Mouse (Mus musculus) limb, embryonic 10.5 days (tissue): ENCODE data around the gene Slc13a3. TPM values are rescaled to one million over a fixed set of nuclear protein-coding genes. Genes with fewer than 3 reads are reported as not detected.

Experiments
- DNase-seq: peaks from one replicate; pipeline ENCODE4 v3.0.0-alpha.2; 2017; ENCODE audit warnings: low spot score
- H3K27ac ChIP-seq: fragments of 300-500 bp; sonication (generic); 2 replicates; pipeline ENCODE4 v1.5.1; 2016; ENCODE audit warnings: mild to moderate bottlenecking
- H3K27me3 ChIP-seq: fragments of 300-500 bp; sonication (generic); 2 replicates; pipeline ENCODE4 v1.6.1; 2016; ENCODE audit warnings: low read depth, mild to moderate bottlenecking; ENCODE audit not compliant: poor library complexity, severe bottlenecking
- H3K36me3 ChIP-seq: fragments of 300-500 bp; sonication (generic); 2 replicates; pipeline ENCODE4 v1.6.1; 2016; ENCODE audit warnings: mild to moderate bottlenecking, moderate library complexity
- H3K4me1 ChIP-seq: fragments of 300-500 bp; sonication (generic); 2 replicates; pipeline ENCODE4 v1.6.1; 2016
- H3K4me3 ChIP-seq: fragments of 300-500 bp; sonication (generic); 2 replicates; pipeline ENCODE4 v1.5.1; 2016; ENCODE audit warnings: mild to moderate bottlenecking, moderate library complexity
- H3K9me3 ChIP-seq: fragments of 300-500 bp; sonication (generic); replicated peaks from 2 replicates; pipeline ENCODE4 v1.6.1; 2016; ENCODE audit warnings: mild to moderate bottlenecking
- WGBS: fragments of 180-500 bp; shearing (Covaris S2); methylation state at CpG from one replicate; pipeline ENCODE4 v1.1.7; 2016; 5-methylcytosine and 5-hydroxymethylcytosine counted together
- polyA plus RNA-seq: library from polyadenylated mRNA; unstranded; fragments of >200 nt; fragmentation: Nextera tagmentation; extraction: Ambion mirVana; gene quantifications from 2 replicates; pipeline ENCODE4 v1.2.1, GENCODE M21; 2016

Slc13a3 gene
- polyA plus RNA-seq, 1 experiment from 2014 or later, result not detected

DNA sequence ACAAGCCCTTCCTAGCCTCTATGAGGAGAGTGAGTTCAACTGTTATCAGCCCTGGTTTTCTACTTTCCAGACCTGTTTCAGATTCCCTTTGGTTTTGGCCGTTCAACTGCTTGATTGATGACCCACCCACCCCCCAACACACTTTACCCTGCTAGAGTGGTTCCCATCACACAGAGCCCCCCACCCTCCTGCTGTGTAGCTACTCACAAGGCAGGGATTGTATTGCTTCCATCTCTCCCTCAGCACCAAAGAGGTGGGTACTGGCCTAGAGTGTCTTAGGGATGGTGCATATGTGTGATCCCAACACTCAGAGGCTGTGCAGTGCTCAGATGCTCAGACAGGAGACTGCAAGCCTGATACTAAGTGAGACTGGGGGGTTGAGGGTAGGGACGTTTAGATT is 21.5 kb upstream of the Slc13a3 start:
- no peak overlapping the region for H3K27ac ChIP-seq
- no peak overlapping the region for H3K4me3 ChIP-seq
- DNase-seq, result no peak

DNA sequence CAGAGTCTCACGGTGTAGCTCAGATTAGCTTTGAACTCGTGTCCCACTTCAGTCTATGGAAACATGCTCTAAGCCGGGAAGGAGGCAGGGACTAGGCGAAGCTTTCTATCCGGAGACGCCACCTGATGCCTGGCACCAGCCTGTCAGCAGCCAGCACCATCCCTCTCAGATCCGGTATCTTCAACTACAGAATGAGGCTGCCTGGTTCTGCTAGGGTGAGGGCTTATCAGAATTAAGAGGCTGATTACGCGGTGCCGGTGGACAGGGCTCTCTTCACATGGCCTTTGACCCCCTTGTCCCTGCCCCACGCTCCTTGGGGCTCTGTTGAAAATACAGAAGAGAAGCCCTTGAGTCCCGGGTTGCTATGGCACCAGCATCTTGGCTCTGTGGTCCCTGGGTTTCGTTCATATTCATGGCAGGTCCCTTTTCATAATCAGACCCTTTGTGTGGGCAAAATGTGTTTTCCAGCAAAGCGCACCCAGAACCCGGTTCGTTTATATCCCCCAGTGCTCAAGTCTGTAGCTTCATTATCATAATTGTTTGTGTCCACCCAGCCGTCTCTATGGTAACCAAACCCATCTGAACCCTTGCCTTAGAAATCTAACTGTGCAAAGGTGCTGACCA is 20.7 kb upstream of the Slc13a3 start:
- H3K4me3 ChIP-seq, result peak overlapping the region; percentile 76
- H3K27ac ChIP-seq, result peak overlapping the region; percentile 85
- peaks cover 19% of the 10 kb centered on the region for H3K4me1 ChIP-seq
- no peak for DNase-seq
- H3K36me3 ChIP-seq, result peaks cover 25% of the 10 kb centered on the region
- no peaks in the 10 kb centered on the region for H3K9me3 ChIP-seq
- peaks cover 4% of the 10 kb centered on the region; the same call in 1 of the 2 replicates for H3K27me3 ChIP-seq
- WGBS, result 33% methylated on average over 17 of the region's 17 CpGs

More for the DNA sequence above, 21.5 kb upstream of the Slc13a3 start:
- no peaks in the 10 kb centered on the region for H3K9me3 ChIP-seq
- H3K27me3 ChIP-seq, result peaks cover 8% of the 10 kb centered on the region; the same call in 1 of the 2 replicates
- H3K36me3 ChIP-seq, result peaks cover 17% of the 10 kb centered on the region
- WGBS, result 57% methylated on average over 2 of the region's 2 CpGs
- H3K4me1 ChIP-seq, result peaks cover 19% of the 10 kb centered on the region

DNA sequence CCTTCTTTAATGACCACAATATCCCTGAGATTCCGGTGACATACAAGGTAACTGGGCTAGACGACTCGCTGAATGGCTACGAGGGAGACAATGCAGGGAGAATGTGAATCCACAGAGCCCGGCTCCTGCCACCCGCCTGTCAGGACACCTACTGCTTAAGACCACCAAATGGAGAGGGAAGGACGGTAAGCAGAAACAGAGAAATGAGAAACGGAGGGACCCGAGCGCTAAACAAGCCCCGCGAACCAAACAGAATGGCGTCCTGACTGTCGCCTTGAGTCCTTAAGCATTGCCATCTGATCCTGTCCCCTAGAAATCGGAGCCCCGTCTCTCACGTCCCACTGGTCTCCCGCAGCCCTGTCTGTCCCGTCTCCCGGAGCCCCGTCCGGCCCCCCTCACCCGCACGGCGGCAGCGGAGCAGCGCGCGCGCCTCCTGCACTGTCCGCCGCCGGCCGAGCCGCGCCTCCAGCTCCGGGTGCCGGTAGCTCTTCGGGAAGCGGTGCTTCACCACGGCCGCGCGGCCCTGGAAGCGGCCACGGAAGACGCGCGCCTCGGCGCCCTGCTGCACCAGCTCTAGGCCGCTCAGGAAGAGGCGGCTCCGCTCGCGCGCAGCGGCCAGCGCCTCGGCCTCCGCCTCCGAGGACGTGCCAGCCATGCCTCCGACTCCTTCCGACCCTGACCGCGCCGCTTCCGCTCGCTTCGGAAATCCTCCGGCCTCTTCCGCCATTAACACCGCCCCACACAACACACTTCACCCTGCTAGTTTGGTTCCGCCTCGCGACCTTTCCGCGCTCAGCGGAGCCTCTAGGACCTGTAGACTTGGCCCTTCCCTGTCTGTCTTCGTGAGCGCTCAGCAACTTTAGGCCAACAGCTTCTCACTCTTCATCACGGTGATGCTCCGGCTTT is 19.9 kb upstream of the Slc13a3 start, which contains the start of gene Trp53rka:
TSS of gene Trp53rka (minus strand) at position 677 of the 906 bp plus-strand sequence.
- peak; percentile 88 for DNase-seq
- Histone ChIP-seq H3K27ac (peak within 1 kb of the TSS; percentile 85), H3K4me1 (peaks cover 19% of the 10 kb centered on the region)

DNA sequence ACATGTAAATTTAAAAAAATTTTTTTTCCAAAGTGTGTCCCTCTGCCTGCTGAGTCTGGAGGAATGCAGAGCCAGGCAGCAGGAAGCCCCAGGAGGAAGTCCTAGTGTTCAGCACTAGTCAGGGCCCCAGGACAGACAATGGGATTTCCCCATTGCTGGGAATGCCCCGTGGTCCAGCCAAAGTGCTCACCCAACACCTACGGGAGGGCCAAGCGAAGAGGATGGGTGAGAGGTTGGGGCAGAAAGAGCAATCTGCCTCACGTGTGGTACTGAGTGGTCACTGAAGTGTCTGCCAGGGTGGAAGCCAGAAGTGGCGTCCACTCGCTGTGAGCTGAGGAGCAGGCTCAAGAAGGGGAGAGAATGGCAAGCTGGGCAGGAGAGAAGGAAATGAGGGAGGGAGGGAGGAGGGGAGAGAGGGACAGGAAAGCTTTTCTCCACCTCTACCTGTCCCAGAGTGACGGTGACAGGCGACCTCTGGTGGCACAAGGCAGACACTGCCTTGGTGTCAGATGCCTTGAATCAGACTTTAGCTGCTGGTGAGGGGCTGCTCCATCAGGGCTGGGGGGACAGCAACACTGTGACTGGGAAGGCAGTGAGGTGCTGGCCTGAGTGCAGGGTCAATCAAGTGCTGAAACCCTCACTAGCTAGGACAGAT is 14.0 kb upstream of the Slc13a3 start:
- H3K4me3 ChIP-seq, result peak overlapping the region; percentile 8; the same call in 1 of the 2 replicates
- WGBS, result 36% methylated on average over 8 of the region's 8 CpGs
- peaks cover 26% of the 10 kb centered on the region for H3K4me1 ChIP-seq
- peak; percentile 80 for DNase-seq
- peaks cover 34% of the 10 kb centered on the region for H3K36me3 ChIP-seq
- H3K9me3 ChIP-seq, result no peaks in the 10 kb centered on the region
- H3K27me3 ChIP-seq, result no peaks in the 10 kb centered on the region
- peak overlapping the region; percentile 37; the same call in 1 of the 2 replicates for H3K27ac ChIP-seq

More for the DNA sequence above, 19.9 kb upstream of the Slc13a3 start, which contains the start of gene Trp53rka:
- Histone ChIP-seq H3K36me3 (peaks cover 33% of the 10 kb centered on the region), H3K27me3 (peaks cover 4% of the 10 kb centered on the region; the same call in 1 of the 2 replicates), H3K9me3 (no peaks in the 10 kb centered on the region), H3K4me3 (peak within 1 kb of the TSS; percentile 76)
- WGBS, result under 1% methylated on average over 84 of the region's 84 CpGs

DNA sequence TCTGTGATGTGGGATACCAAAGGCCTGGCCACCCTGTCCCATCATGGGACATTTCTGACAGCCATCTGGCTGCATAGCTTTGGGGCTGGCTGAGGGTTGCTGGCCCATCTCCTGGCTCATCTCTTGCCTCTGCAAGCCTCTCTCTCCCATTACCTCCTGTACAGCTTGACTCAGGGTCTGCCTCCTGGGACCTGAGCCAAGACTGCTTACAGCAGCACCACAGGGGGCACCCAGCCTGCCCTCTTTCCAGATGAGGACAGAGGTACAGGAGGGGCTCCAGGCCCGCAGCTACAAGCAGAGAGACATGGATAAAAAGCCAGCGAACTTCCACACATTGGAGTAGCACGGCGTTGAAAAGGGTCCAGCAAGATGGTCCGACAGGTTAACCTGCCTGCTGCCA is 13.4 kb upstream of the Slc13a3 start:
- H3K4me1 ChIP-seq, result peaks cover 24% of the 10 kb centered on the region
- no peak overlapping the region for H3K4me3 ChIP-seq
- H3K9me3 ChIP-seq, result no peaks in the 10 kb centered on the region
- WGBS, result 88% methylated on average over 5 of the region's 5 CpGs
- H3K27ac ChIP-seq, result 0 out of 2 replicates have a peak overlapping the region, but pooled peaks have one; percentile 37
- peaks cover 34% of the 10 kb centered on the region for H3K36me3 ChIP-seq
- H3K27me3 ChIP-seq, result no peaks in the 10 kb centered on the region
- no peak for DNase-seq

DNA sequence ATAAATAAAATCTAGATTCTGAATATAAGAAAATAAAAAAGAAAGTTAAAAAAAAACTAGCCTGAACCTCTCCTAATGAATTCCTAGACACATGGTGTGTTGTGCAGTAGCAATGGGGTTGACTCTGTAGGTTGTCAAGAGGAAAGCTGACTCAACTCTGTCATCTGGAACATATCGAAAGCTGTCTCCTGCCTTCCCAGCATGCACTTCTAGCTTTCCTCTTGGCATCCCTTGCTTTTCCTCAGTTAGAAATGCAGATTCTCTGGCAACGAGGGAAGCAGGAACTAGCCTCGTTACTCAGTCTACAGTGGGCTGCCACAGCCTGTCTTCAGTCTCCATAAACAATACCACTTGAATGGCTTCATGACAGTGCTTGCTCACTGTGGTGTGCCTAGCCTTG is 12.8 kb upstream of the Slc13a3 start:
- Histone ChIP-seq H3K4me3 (no peak overlapping the region), H3K27ac (no peak overlapping the region), H3K4me1 (peaks cover 24% of the 10 kb centered on the region), H3K9me3 (no peaks in the 10 kb centered on the region), H3K36me3 (peaks cover 30% of the 10 kb centered on the region), H3K27me3 (no peaks in the 10 kb centered on the region)
- no peak for DNase-seq
- WGBS, result 84% methylated on average over 3 of the region's 3 CpGs

DNA sequence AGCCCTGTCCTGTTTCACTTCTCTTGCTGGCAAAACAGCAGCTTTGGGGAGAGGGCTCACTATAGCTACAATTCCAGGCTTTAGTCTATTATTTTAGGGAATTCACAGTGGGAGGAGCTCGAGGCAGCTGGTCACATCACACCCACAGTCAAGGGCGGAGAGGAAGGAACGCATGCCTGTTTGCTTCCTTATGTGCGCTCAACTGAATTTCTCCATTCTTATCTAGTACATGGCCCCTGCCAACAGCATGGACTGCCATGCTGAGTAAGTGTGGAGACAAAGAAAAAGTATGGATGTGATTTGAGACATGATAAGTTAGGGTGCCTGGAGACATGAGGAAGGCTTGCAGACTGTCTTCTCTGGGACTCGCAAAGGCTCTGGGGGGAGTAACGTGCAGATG is 11.1 kb upstream of the Slc13a3 start:
- Histone ChIP-seq H3K4me3 (no peak overlapping the region), H3K27me3 (no peaks in the 10 kb centered on the region), H3K36me3 (peaks cover 13% of the 10 kb centered on the region), H3K4me1 (peaks cover 24% of the 10 kb centered on the region), H3K9me3 (no peaks in the 10 kb centered on the region), H3K27ac (no peak overlapping the region)
- DNase-seq, result no peak
- WGBS, result 73% methylated on average over 6 of the region's 6 CpGs

DNA sequence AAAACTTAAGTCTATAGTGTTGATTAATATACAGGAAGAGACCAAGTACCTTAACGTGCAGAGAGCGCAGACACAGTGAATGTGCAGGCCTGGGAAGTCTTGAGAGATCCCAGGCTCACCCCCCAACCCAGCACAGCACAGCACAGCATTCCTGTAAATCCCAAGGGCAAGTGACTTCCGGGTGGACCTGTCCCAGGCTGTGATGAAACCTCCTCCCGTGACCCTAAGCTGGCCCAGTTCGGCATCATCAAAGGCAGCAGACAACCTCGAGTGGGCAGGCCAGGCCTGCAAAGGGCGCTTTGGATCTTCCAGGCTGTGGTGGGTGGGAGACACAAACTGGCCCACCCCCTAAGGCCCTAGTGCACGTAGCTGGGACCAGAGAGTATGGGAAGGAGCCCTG is 9.0 kb upstream of the Slc13a3 start:
- Histone ChIP-seq H3K4me3 (no peak overlapping the region), H3K27ac (no peak overlapping the region), H3K9me3 (no peaks in the 10 kb centered on the region), H3K27me3 (no peaks in the 10 kb centered on the region), H3K4me1 (peaks cover 19% of the 10 kb centered on the region), H3K36me3 (no peaks in the 10 kb centered on the region)
- DNase-seq, result no peak
- WGBS, result 51% methylated on average over 8 of the region's 8 CpGs

DNA sequence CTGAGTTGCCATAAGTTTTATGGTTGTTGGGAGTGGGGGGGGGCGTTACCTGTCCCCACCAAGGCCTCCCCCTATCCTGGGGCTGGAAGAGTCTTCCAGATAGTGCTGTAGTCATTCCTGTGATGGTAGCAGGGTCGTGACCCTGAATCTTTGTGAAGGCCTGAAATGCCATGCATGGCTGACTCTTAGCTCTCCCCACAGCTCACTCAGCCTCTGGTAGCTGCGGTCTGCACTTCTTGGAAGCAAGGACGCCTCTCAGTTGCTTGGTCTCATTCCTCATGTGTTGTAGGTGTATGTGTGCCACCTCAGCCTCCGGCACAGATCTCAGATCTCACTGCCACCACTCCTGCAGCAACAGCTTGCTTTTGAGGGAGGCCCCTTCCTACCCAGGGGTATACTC is 2.8 kb upstream of the Slc13a3 start:
- Histone ChIP-seq H3K9me3 (no peaks in the 10 kb centered on the region), H3K4me3 (no peak overlapping the region), H3K27me3 (peaks cover 40% of the 10 kb centered on the region), H3K27ac (no peak overlapping the region), H3K36me3 (no peaks in the 10 kb centered on the region), H3K4me1 (peaks cover 7% of the 10 kb centered on the region)
- WGBS, result 74% methylated on average over 5 of the region's 5 CpGs
- no peak for DNase-seq

DNA sequence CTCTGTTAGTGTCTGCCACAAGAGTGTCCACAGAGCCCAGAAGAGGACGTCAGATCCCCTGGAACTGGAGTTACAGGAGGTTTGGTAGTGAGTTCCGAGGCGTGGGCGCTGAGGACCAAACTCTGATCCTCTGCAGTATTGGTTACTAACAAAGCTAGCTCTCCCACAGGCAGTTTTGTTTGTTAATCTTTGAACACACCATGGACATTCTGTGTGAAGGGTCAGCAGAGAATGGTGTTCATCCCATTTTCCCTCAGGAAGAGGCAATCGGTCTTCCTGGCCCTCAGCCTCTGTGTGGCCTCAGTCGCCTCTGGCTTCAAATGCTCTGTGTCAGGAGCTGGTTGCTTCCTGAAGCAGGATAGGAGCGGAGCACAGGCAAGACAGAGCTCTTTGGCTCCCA is 2.4 kb upstream of the Slc13a3 start:
- no peak overlapping the region for H3K27ac ChIP-seq
- 84% methylated on average over 7 of the region's 7 CpGs for WGBS

DNA sequence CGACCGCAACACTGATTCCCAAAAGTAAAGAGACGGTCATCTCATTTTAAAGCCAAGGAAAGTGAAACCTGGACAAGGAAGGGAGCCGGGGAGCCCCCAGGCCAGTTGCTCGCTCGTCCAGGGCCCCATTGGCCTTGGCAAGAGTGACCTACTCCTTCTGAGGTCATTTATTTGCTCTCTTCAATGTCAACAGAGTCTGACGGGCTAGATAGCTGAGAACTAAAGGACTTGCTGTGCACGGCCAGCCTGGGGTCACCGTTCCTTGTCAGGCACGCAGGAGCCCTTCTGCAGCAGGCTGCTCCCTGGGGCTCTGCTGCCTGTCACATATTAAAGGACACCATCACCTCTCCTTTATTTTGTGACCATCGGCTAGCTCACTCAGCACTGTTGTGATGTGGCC is 1.1 kb downstream of the Slc13a3 start:
- no peak for DNase-seq
- 75% methylated on average over 11 of the region's 11 CpGs for WGBS
- Histone ChIP-seq H3K27ac (no peak overlapping the region), H3K27me3 (peaks cover 57% of the 10 kb centered on the region), H3K4me3 (no peak overlapping the region), H3K9me3 (no peaks in the 10 kb centered on the region), H3K36me3 (no peaks in the 10 kb centered on the region), H3K4me1 (peaks cover 16% of the 10 kb centered on the region)

More for the DNA sequence above, 2.4 kb upstream of the Slc13a3 start:
- H3K4me1 ChIP-seq, result peaks cover 7% of the 10 kb centered on the region
- H3K9me3 ChIP-seq, result no peaks in the 10 kb centered on the region
- no peak for DNase-seq
- no peaks in the 10 kb centered on the region for H3K36me3 ChIP-seq
- H3K4me3 ChIP-seq, result no peak overlapping the region
- peaks cover 45% of the 10 kb centered on the region for H3K27me3 ChIP-seq

DNA sequence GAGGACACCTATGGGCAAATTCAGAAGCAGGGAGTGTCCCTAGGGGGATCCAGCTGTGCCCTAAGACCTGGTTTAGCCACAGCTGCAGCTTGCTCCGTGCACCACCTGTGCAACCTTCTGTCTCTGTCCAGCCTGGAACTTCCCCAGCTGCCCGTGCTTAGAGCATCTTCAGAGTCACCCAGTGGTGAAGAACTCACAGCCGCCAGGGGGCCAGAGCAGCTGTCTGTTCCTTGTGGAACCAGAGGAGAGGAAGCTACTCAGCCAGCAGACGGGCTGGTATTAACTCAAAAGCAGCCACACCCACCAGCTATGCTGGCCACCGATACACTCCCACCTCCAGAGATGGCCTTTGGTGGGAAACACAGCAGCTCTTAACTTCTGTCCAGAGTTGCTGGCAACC is 2.9 kb downstream of the Slc13a3 start:
- Histone ChIP-seq H3K4me1 (peaks cover 16% of the 10 kb centered on the region), H3K9me3 (no peaks in the 10 kb centered on the region), H3K27me3 (peaks cover 63% of the 10 kb centered on the region), H3K36me3 (no peaks in the 10 kb centered on the region), H3K4me3 (no peak overlapping the region), H3K27ac (no peak overlapping the region)
- no peak for DNase-seq
- 31% methylated on average over 5 of the region's 5 CpGs for WGBS
